Mouse (Mus musculus) urinary bladder, adult 2 months (tissue): ENCODE data around the gene Gm21627. TPM values are rescaled to one million over a fixed set of nuclear protein-coding genes. Genes with fewer than 3 reads are reported as not detected.
"Not testable (repeated sequence)": the region's sequence is repeated elsewhere in the genome, so short reads cannot be mapped to it uniquely, and the experiment has no call there.

Source experiments
- DNase-seq: peaks from one replicate; pipeline ENCODE4 v3.0.0; 2022; ENCODE audit warnings: low spot score
- polyA plus RNA-seq: library from polyadenylated mRNA; depleted of rRNA; stranded (reverse); fragments of >200 nt; gene quantifications from 2 replicates; pipeline ENCODE4 v1.2.3, GENCODE M21; 2012; rRNA removed

The Gm21627 gene
- not detected in 2 replicates for polyA plus RNA-seq

DNA sequence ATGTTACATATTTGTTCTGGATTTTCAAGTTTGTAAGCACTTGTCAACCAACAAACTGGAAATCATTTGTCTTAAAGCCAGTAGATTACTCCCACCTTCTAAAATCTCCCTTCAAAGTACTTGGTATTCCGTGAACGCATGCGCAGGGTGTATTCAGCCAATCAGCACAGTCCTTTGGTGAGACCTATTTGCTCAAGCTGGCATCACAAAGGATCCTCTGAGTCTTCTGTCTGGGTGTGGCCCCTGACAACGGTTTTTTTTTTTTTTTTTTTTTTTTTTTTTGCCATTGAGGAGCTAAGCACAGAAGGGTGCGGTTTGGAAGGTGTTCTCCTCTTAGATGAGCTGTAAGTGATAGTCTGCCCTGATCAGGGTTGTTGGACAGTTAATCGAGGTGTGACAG is at the start of gene Gm21627:
TSS of gene Gm21627 (plus strand) at position 301 of the 400 bp plus-strand sequence.
- not testable (repeated sequence) for DNase-seq
